Mouse (Mus musculus): ENCODE measurements around the gene Tmem238. TPM values are rescaled to one million over a fixed set of nuclear protein-coding genes. Genes with fewer than 3 reads are reported as not detected.
"Not testable (repeated sequence)": the region's sequence is repeated elsewhere in the genome, so short reads cannot be mapped to it uniquely, and the experiment has no call there.

Tmem238 gene
- polyA plus RNA-seq, 1 experiment from 2014 or later: 70.7 TPM

DNA sequence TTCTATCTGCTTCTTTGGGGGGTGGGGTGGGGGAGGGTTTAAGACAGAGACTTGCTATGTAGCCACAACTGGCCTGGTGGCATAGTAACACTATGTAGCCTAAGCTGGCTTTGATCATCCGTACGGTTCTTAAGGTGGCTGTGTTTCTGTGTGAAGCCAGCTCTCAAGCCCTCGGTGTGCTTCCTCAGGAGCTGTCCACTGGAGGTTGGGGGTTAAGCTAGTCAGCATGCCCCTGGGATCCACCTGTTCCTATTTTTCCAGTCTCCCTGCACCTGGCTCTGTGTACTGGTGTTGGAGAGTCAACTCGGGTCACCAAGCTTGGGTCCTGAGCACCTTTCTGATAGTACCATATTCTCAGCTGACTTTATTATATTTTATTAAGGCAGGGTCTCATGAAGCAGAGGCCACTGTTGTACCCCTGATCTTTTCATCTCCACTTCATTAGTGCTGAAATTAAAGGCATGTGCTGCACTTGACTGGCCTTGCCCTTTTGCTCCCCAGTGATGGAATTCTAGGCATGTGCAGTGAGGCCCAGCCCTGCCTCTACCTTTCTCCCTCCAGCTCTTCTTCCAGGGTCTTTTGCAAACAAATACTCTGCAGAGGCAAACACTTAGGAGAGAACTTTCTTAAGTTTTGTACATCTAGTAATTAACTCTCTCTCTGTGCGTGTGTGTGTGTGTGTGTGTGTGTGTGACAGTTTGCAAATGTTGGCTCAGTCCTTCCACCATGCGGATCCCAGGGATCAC is 32.9 kb upstream of the Tmem238 start:
- Histone ChIP-seq H3K9ac (ENCODE audit: low read length) (no peak overlapping the region), H3K4me3 (ENCODE audit: low read depth, low read length) (no peak overlapping the region), H3K9me3 (ENCODE audit: control insufficient read depth, low read length) (no peaks in the 10 kb centered on the region), H3K27me3 (ENCODE audit: control insufficient read depth, insufficient read depth, low read length) (no peaks in the 10 kb centered on the region), H3K27ac (replicated peaks) (no peak overlapping the region), H3K4me1 (replicated peaks; ENCODE audit: control insufficient read depth, insufficient read depth) (no peaks in the 10 kb centered on the region), H3K4me2 (replicated peaks; ENCODE audit: low read depth) (no peak overlapping the region), H3K36me3 (ENCODE audit: control insufficient read depth, insufficient read depth, low read length) (no peaks in the 10 kb centered on the region)
- no peak for TF ChIP-seq EP300 (optimal IDR thresholded peaks at IDR 0.05)
- no peak for TF ChIP-seq CTCF (IDR thresholded peaks at IDR 0.05; ENCODE audit: low read depth)
- no peak for DNase-seq (ENCODE audit: low spot score)
- WGBS: 53% methylated on average over 6 of the region's 6 CpGs
- ATAC-seq (ENCODE audit: low FRiP score, low TSS enrichment): no peak

DNA sequence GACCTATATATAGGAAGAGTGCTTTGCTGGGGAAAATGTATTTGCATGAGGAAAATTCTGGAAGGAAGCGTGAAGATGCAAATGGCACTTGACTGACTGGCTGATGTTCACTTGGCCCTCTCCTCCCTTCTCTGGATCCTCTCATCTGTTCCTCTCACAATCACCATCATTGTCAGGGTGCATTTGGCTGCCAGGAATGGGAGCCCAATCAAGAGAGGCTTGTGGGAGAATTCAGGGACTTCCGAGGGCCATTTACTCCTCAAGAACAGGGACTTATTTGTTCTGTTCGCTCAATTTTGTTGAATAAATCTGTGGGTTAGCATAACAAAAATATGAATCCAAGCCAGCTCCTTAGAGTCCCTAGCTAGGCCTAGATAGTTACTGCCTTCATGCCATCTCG is 32.2 kb upstream of the Tmem238 start:
- Histone ChIP-seq H3K4me3 (ENCODE audit: low read depth, low read length) (no peak overlapping the region), H3K27me3 (ENCODE audit: control insufficient read depth, insufficient read depth, low read length) (no peaks in the 10 kb centered on the region), H3K4me1 (replicated peaks; ENCODE audit: control insufficient read depth, insufficient read depth) (no peaks in the 10 kb centered on the region), H3K27ac (replicated peaks) (no peak overlapping the region), H3K9ac (ENCODE audit: low read length) (no peak overlapping the region), H3K36me3 (ENCODE audit: control insufficient read depth, insufficient read depth, low read length) (no peaks in the 10 kb centered on the region), H3K4me2 (replicated peaks; ENCODE audit: low read depth) (no peak overlapping the region), H3K9me3 (ENCODE audit: control insufficient read depth, low read length) (no peaks in the 10 kb centered on the region)
- ATAC-seq (ENCODE audit: low FRiP score, low TSS enrichment) (no peak), DNase-seq (ENCODE audit: low spot score) (no peak)
- TF ChIP-seq EP300 (optimal IDR thresholded peaks at IDR 0.05) (no peak), CTCF (IDR thresholded peaks at IDR 0.05; ENCODE audit: low read depth) (no peak)
- 78% methylated on average over 4 of the region's 4 CpGs for WGBS

DNA sequence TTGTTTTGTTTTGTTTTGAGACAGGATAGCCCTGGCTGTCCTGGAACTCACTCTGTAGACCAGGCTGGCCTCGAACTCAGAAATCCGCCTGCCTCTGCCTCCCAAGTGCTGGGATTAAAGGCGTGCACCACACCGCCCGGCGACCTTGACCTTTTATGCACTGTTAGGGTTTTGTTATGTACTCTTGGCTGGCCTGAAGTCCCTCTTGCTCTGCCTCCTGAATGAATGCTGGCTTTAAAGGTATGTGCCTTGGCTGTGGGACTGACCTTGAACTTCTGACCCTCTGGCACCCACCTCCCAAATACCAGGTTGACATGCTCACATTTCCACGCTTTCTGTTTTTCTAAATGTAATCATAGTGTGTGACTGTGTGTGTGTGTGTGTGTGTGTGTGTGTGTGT is 31.5 kb upstream of the Tmem238 start:
- not testable (repeated sequence) for H3K36me3 ChIP-seq (ENCODE audit: control insufficient read depth, insufficient read depth, low read length); ATAC-seq (ENCODE audit: low FRiP score, low TSS enrichment); H3K27ac ChIP-seq (replicated peaks); H3K4me1 ChIP-seq (replicated peaks; ENCODE audit: control insufficient read depth, insufficient read depth); H3K27me3 ChIP-seq (ENCODE audit: control insufficient read depth, insufficient read depth, low read length); H3K4me2 ChIP-seq (replicated peaks; ENCODE audit: low read depth); H3K9me3 ChIP-seq (ENCODE audit: control insufficient read depth, low read length); H3K9ac ChIP-seq (ENCODE audit: low read length); DNase-seq (ENCODE audit: low spot score); H3K4me3 ChIP-seq (ENCODE audit: low read depth, low read length)
- 84% methylated on average over 7 of the region's 7 CpGs for WGBS

DNA sequence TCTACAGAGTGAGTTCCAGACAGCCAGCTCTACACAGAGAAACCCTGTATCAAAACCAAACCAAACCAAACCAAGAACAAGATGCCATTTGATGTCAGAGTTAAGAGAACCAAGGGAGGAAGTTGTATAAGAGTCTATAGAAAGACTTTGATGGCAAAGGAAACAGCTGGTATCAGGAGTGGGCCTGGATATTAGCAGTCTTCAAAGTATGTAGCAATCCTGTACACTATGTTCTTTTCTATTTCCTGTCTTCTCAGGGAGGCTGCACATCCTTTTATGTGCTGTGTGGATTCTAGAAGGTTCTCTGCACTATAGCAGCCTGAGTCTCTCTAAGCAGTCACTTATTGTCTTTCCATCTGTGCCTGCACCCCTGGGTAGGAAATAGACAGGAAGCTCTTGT is 27.1 kb upstream of the Tmem238 start:
- no peaks in the 10 kb centered on the region for H3K9me3 ChIP-seq (ENCODE audit: control insufficient read depth, low read length)
- no peak overlapping the region for H3K9ac ChIP-seq (ENCODE audit: low read length)
- TF ChIP-seq CTCF (IDR thresholded peaks at IDR 0.05; ENCODE audit: low read depth): no peak
- no peak for TF ChIP-seq EP300 (optimal IDR thresholded peaks at IDR 0.05)
- H3K27me3 ChIP-seq (ENCODE audit: control insufficient read depth, insufficient read depth, low read length): no peaks in the 10 kb centered on the region
- H3K36me3 ChIP-seq (ENCODE audit: control insufficient read depth, insufficient read depth, low read length): no peaks in the 10 kb centered on the region
- no peak overlapping the region for H3K4me2 ChIP-seq (replicated peaks; ENCODE audit: low read depth)
- H3K27ac ChIP-seq (replicated peaks): no peak overlapping the region
- DNase-seq (ENCODE audit: low spot score) (no peak), ATAC-seq (ENCODE audit: low FRiP score, low TSS enrichment) (no peak)
- H3K4me3 ChIP-seq (ENCODE audit: low read depth, low read length): no peak overlapping the region
- no peaks in the 10 kb centered on the region for H3K4me1 ChIP-seq (replicated peaks; ENCODE audit: control insufficient read depth, insufficient read depth)

DNA sequence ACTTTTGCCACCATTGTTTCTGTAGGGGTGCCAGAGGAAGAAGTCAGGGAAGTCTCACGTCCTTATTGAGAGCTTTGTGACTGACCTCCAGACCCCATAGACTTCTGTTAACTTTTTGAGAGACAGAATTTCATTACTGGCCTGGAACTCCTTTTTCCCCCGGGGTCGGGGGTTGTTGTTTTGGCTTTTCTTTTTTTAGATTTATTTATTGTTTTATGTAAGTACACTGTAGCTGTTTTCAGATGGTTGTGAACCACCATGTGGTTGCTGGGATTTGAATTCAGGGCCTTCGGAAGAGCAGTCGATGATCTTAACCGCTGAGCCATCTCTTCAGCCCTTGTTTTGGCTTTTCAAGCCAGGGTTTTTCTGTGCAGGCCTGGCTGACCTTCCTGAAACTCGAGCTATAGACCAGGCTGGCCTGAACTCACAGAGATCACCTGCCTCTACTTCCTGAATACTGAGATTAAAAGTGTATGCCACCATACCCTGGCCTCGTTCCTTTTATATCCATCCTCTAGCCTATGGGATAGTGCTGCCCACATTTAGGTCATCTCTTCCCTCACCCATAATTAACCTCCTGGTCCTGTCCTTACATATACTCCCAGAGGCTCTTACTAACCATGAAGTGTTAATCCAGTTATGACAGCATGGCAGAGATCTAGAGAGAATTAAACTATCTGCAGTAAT is 23.8 kb upstream of the Tmem238 start:
- Histone ChIP-seq H3K9ac (ENCODE audit: low read length) (peak overlapping the region; percentile 55; the same call in 1 of the 2 replicates), H3K27ac (replicated peaks) (peak overlapping the region; percentile 93), H3K27me3 (ENCODE audit: control insufficient read depth, insufficient read depth, low read length) (no peaks in the 10 kb centered on the region), H3K4me1 (replicated peaks; ENCODE audit: control insufficient read depth, insufficient read depth) (no peaks in the 10 kb centered on the region), H3K9me3 (ENCODE audit: control insufficient read depth, low read length) (no peaks in the 10 kb centered on the region), H3K36me3 (ENCODE audit: control insufficient read depth, insufficient read depth, low read length) (peaks cover 5% of the 10 kb centered on the region; the same call in 1 of the 2 replicates), H3K4me3 (ENCODE audit: low read depth, low read length) (peak overlapping the region; percentile 48), H3K4me2 (replicated peaks; ENCODE audit: low read depth) (peak overlapping the region; percentile 61)
- no peak for TF ChIP-seq CTCF (IDR thresholded peaks at IDR 0.05; ENCODE audit: low read depth)
- TF ChIP-seq EP300 (optimal IDR thresholded peaks at IDR 0.05): no peak
- no peak for DNase-seq (ENCODE audit: low spot score)
- no peak for ATAC-seq (ENCODE audit: low FRiP score, low TSS enrichment)
- 15% methylated on average over 8 of the region's 8 CpGs for WGBS

Measured in stomach, postnatal 0 days (tissue).